Mouse (Mus musculus) hindbrain, embryonic 10.5 days (tissue): ENCODE results near the gene Snrnp200. TPM values are rescaled to one million over a fixed set of nuclear protein-coding genes. Genes with fewer than 3 reads are reported as not detected.
"Not testable (repeated sequence)": the region's sequence is repeated elsewhere in the genome, so short reads cannot be mapped to it uniquely, and the experiment has no call there.

Experiments
- DNase-seq: peaks from one replicate; pipeline ENCODE4 v3.0.0-alpha.2; 2017; ENCODE audit warnings: low spot score
- H3K27ac ChIP-seq: fragments of 300-500 bp; sonication (generic); 2 replicates; pipeline ENCODE4 v1.5.1; 2016; ENCODE audit warnings: mild to moderate bottlenecking, moderate library complexity
- H3K27me3 ChIP-seq: fragments of 300-500 bp; sonication (generic); 2 replicates; pipeline ENCODE4 v1.6.1; 2016; ENCODE audit warnings: mild to moderate bottlenecking; ENCODE audit not compliant: poor library complexity, insufficient read depth, severe bottlenecking
- H3K36me3 ChIP-seq: fragments of 300-500 bp; sonication (generic); 2 replicates; pipeline ENCODE4 v1.6.1; 2016; ENCODE audit warnings: mild to moderate bottlenecking, moderate library complexity
- H3K4me1 ChIP-seq: fragments of 300-500 bp; sonication (generic); replicated peaks from 2 replicates; pipeline ENCODE4 v1.6.1; 2016; ENCODE audit warnings: mild to moderate bottlenecking
- H3K4me3 ChIP-seq: fragments of 300-500 bp; sonication (generic); 2 replicates; pipeline ENCODE4 v1.5.1; 2016; ENCODE audit warnings: mild to moderate bottlenecking, moderate library complexity
- H3K9me3 ChIP-seq: fragments of 300-500 bp; sonication (generic); 2 replicates; pipeline ENCODE4 v1.6.1; 2016; ENCODE audit warnings: mild to moderate bottlenecking, moderate library complexity
- WGBS: fragments of 180-500 bp; shearing (Covaris S2); methylation state at CpG from one replicate; pipeline ENCODE4 v1.1.7; 2016; 5-methylcytosine and 5-hydroxymethylcytosine counted together
- polyA plus RNA-seq: library from polyadenylated mRNA; unstranded; fragments of >200 nt; fragmentation: Nextera tagmentation; extraction: Ambion mirVana; gene quantifications from 2 replicates; pipeline ENCODE4 v1.2.1, GENCODE M21; 2016

Snrnp200 gene
- 85.7 and 96.5 TPM in 2 replicates for polyA plus RNA-seq

GRCm38 (mm10) chr2:127207547-127208451, at the start of gene Snrnp200, which contains the start of gene 1810024B03Rik:
Snrnp200 (plus strand) TSS chr2:127208386.
1810024B03Rik (minus strand) TSS chr2:127208280.
- H3K4me3 ChIP-seq, result peak within 1 kb of the TSS; percentile 82
- H3K36me3 ChIP-seq, result peaks cover 44% of the 10 kb centered on the region
- 14% methylated on average over 36 of the region's 36 CpGs for WGBS
- H3K27ac ChIP-seq, result peak within 1 kb of the TSS; percentile 91
- DNase-seq, result peak; percentile 94
- H3K27me3 ChIP-seq, result no peaks in the 10 kb centered on the region
- no peaks in the 10 kb centered on the region for H3K9me3 ChIP-seq
- peaks cover 15% of the 10 kb centered on the region for H3K4me1 ChIP-seq

DNA sequence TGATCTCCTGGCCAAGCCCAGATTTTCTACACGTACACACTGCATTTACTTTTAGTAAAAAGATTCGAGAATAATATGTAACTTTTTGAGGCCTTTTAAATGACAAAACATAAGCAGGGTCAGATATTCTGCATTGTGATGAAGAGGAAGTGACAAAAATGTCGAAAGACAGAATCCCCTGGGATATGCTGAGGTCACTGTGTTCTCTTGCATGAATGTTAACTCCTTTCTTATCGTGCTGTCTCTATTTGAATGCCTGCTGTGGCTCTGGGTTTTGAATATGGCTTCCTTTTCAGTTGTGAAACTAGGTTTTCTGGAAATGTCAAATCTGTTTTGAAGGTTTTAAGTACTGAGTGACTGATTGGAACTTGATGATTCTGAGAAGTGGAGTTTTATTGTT, 42.5 kb upstream of the Snrnp200 start:
- DNase-seq, result no peak
- Histone ChIP-seq H3K27me3 (no peaks in the 10 kb centered on the region), H3K9me3 (no peaks in the 10 kb centered on the region), H3K4me3 (no peak overlapping the region), H3K4me1 (no peaks in the 10 kb centered on the region), H3K36me3 (no peaks in the 10 kb centered on the region), H3K27ac (no peak overlapping the region)
- WGBS, result 61% methylated on average over 4 of the region's 4 CpGs

DNA sequence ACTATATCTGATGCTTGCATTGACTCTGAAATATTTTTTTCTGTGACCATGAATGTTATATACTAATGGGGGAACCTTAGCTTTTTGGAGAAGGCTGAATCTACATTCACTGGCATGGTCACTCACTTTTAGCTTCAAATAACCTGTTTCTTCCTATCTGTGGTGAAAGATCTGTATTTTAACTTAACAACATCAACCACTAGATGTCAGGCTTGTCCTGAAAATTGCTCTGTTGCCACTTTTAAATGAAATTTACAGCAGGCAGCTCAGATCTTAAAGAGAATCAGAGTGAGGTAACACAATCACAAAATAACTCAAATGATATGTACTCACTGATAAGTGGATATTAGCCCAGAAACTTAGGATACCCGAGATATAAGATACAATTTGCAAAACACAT, 41.9 kb upstream of the Snrnp200 start:
- not testable (repeated sequence) for H3K4me3 ChIP-seq, H3K36me3 ChIP-seq, H3K27me3 ChIP-seq, H3K9me3 ChIP-seq, DNase-seq, H3K27ac ChIP-seq, H3K4me1 ChIP-seq
- 14% methylated on average over 1 of the region's 1 CpGs for WGBS

GRCm38 (mm10) chr2:127182598-127183381, 25.4 kb upstream of the Snrnp200 start:
- peak; percentile 77 for DNase-seq
- no peaks in the 10 kb centered on the region for H3K36me3 ChIP-seq
- H3K27ac ChIP-seq, result peak overlapping the region; percentile 92
- no peaks in the 10 kb centered on the region for H3K27me3 ChIP-seq
- H3K9me3 ChIP-seq, result no peaks in the 10 kb centered on the region
- H3K4me3 ChIP-seq, result peak overlapping the region; percentile 67
- H3K4me1 ChIP-seq, result 0 out of 2 replicates have a peak, but pooled peaks cover 13% of the 10 kb centered on the region
- 2% methylated on average over 17 of the region's 17 CpGs for WGBS

DNA sequence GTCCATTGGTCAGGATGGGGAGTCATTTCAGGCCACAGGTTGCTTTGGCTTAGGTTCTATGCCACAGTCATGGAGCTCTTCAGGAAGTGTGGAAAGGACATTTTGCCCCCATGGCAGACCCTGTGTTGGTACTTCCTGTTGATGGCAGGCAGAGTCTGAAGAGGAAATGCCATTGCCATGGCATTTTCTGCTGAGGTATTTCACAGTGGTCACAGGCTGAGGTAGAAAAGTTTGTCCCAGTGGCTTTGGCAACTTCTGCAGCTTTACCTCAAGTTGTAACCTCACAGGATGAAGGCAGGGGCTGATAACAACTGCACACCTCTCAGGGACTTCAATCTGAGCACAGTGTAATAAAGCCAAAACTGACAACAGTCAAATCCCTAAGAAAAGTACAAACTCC, 18.6 kb upstream of the Snrnp200 start:
- Histone ChIP-seq H3K36me3 (no peaks in the 10 kb centered on the region), H3K4me3 (no peak overlapping the region), H3K9me3 (no peaks in the 10 kb centered on the region), H3K27me3 (no peaks in the 10 kb centered on the region), H3K4me1 (no peaks in the 10 kb centered on the region), H3K27ac (no peak overlapping the region)
- no peak for DNase-seq

DNA sequence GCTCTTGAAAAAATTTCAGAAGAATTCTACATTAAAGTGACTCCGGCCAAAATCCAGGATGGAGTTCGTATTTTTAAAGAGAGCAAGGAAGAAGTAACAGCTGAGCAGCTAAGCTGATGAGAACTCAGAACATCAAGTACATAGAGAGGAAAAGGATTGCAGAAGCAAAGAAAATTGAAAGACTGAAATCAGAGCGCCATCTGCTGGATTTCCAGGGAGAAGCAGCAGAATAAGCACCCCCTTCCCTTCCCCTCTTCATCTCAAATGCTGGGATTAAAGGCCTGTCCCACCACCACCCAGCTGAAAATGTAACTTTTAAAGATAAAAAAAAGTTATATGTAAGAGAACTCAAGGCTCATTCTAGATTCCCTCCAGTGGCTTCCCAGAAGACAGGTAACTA, 3.3 kb upstream of the Snrnp200 start:
- Histone ChIP-seq H3K27me3 (no peaks in the 10 kb centered on the region), H3K4me3 (no peak overlapping the region), H3K4me1 (peaks cover 15% of the 10 kb centered on the region), H3K27ac (no peak overlapping the region), H3K9me3 (peaks cover 6% of the 10 kb centered on the region; the same call in 1 of the 2 replicates), H3K36me3 (peaks cover 44% of the 10 kb centered on the region)
- 38% methylated on average over 3 of the region's 3 CpGs for WGBS
- DNase-seq, result peak; percentile 51

DNA sequence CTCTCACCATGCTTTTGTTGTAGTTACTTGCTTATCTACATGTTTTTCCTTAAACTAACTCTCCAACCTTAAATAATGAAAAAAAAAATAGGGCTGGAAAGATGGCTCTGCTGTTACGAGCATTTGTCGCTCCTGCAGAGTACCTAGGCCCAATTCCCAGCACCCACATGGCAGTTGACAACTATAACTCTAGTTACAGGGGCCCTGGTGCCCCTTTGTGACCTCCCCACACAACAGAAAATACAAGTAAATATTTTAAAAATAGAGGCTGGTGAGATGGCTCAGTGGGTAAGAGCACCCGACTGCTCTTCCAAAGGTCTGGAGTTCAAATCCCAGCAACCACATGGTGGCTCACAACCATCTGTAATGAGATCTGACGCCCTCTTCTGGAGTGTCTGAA, 2.2 kb upstream of the Snrnp200 start:
- not testable (repeated sequence) for H3K9me3 ChIP-seq, H3K27me3 ChIP-seq, H3K4me3 ChIP-seq, H3K27ac ChIP-seq, DNase-seq
- Histone ChIP-seq H3K4me1 (peaks cover 15% of the 10 kb centered on the region), H3K36me3 (peaks cover 44% of the 10 kb centered on the region)
- WGBS, result 90% methylated on average over 4 of the region's 4 CpGs

GRCm38 (mm10) chr2:127206916-127207315, 1.3 kb upstream of the Snrnp200 start:
- Histone ChIP-seq H3K4me1 (peaks cover 15% of the 10 kb centered on the region), H3K27ac (no peak overlapping the region), H3K27me3 (no peaks in the 10 kb centered on the region), H3K4me3 (peak overlapping the region; percentile 82; the same call in 1 of the 2 replicates), H3K36me3 (peaks cover 44% of the 10 kb centered on the region), H3K9me3 (no peaks in the 10 kb centered on the region)
- 92% methylated on average over 2 of the region's 2 CpGs for WGBS
- DNase-seq, result no peak

- Histone ChIP-seq H3K9me3 (no peaks in the 10 kb centered on the region), H3K27ac (peak overlapping the region; percentile 91), H3K27me3 (no peaks in the 10 kb centered on the region), H3K4me3 (peak overlapping the region; percentile 82), H3K4me1 (peaks cover 15% of the 10 kb centered on the region), H3K36me3 (peaks cover 44% of the 10 kb centered on the region)
- no peak for DNase-seq
- 0% methylated on average over 17 of the region's 17 CpGs for WGBS
Measured at GRCm38 (mm10) chr2:127208452-127208769, 225 bp downstream of the Snrnp200 start.

- DNase-seq, result no peak
- Histone ChIP-seq H3K27ac (no peak overlapping the region), H3K9me3 (no peaks in the 10 kb centered on the region), H3K36me3 (peaks cover 60% of the 10 kb centered on the region), H3K4me3 (no peak overlapping the region), H3K27me3 (no peaks in the 10 kb centered on the region), H3K4me1 (peaks cover 15% of the 10 kb centered on the region)
- WGBS, result 94% methylated on average over 11 of the region's 11 CpGs
Measured at GRCm38 (mm10) chr2:127210701-127211100, 2.5 kb downstream of the Snrnp200 start.

DNA sequence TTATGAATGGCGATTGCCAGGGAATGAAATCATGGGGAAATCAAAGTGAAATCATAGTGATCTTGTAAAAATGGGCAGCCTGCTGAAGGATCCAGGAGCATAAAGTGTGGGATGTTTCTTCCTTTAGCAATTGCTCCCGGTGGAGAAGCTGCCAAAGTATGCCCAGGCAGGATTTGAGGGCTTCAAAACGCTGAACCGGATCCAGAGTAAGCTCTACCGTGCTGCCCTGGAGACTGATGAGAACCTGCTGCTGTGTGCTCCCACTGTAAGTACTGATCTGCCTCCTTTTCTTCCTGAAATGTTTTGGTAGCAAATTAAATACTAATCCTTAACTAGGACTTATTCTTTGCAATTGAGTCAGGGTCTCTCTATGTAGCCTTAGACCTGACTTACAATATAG, 9.6 kb downstream of the Snrnp200 start:
- Histone ChIP-seq H3K36me3 (peaks cover 100% of the 10 kb centered on the region), H3K27ac (no peak overlapping the region), H3K4me1 (no peaks in the 10 kb centered on the region), H3K27me3 (no peaks in the 10 kb centered on the region), H3K9me3 (no peaks in the 10 kb centered on the region), H3K4me3 (no peak overlapping the region)
- DNase-seq, result no peak
- WGBS, result 95% methylated on average over 5 of the region's 5 CpGs

GRCm38 (mm10) chr2:127225261-127225660, 17.1 kb downstream of the Snrnp200 start:
- no peak overlapping the region for H3K4me3 ChIP-seq
- 100% methylated on average over 3 of the region's 3 CpGs for WGBS
- no peaks in the 10 kb centered on the region for H3K27me3 ChIP-seq
- peaks cover 9% of the 10 kb centered on the region; the same call in 1 of the 2 replicates for H3K9me3 ChIP-seq
- peaks cover 100% of the 10 kb centered on the region for H3K36me3 ChIP-seq
- H3K4me1 ChIP-seq, result no peaks in the 10 kb centered on the region
- DNase-seq, result no peak
- H3K27ac ChIP-seq, result no peak overlapping the region
